Mouse (Mus musculus) olfactory bulb, adult 2 months (tissue): ENCODE data around the gene Gm49661.

Experiments used
- CTCF ChIP-seq: fragments of 200-500 bp; IDR thresholded peaks from 2 replicates; pipeline ENCODE4 v1.5.1; 2012; ENCODE audit warnings: low read depth, mild to moderate bottlenecking, low read length, moderate library complexity; ENCODE audit not compliant: insufficient read depth
- POLR2A ChIP-seq: fragments of 200-500 bp; IDR thresholded peaks from 2 replicates; pipeline ENCODE4 v1.6.1; 2012; ENCODE audit warnings: mild to moderate bottlenecking, low read depth, low read length, moderate library complexity; ENCODE audit not compliant: insufficient read depth

DNA sequence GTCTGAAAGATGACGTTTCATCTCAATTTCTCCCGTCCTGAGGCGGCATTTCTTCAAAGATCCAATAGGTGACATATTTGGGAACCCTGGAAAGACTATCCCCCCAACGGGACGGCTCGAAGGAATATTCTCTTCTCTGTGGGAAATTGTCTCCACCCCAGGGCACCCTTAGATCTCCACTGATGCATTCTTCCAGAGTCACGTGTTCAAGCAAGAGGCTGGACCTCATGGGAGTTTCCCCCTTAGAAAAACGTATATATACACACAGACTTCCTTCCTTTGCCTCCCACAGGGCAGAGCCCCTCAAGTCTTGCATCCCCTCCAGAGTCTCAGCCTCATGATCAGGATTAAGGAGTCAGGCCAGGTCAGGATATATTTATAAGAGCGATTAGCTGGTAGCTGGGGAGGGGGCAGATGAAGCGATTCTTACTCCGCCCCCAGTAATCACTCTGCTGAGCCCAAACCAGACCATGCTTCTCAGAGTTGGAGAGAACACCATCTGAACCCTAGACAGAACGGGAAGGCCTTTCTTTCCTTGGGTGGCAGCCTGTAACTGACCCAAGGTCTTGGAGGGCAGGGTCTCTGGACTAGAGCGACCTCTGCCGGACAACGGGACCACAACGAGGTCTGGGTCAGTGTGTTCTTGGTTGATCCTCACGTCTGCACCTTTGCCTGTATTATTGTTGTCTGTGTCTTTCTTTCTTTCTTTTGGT lies 22.5 kb downstream of the Gm49661 start, which contains the start of gene Rtbdn:
- TF ChIP-seq CTCF: no peak
- TF ChIP-seq POLR2A: no peak
